Mouse (Mus musculus): ENCODE results near the gene Agap1. TPM values are rescaled to one million over a fixed set of nuclear protein-coding genes. Genes with fewer than 3 reads are reported as not detected.

Agap1 gene
- polyA plus RNA-seq, 1 experiment from 2014 or later = 47.7 TPM

DNA sequence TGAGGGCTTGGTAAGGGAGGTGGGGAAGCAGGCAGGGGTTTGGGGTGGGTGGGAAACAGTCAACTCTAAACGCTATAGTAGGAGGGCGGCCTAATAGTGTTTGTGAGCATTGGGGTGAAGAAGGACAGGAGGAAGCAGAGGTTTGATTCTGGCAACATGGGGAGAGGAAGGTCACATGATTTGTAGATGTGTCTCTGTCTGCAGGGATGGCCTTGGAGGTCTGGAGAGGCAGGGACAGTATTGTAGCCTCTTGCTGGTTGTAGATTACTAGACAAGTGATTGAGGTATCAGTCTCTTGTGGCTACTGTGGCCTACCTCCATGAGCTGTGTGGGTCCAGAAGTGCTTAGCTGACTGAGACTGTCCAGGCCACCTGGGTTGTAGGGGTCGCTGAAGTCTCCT, 13.5 kb downstream of the Agap1 start:
- H3K4me3 ChIP-seq (ENCODE audit: low read depth, low read length) = no peak overlapping the region
- H3K4me1 ChIP-seq (ENCODE audit: control insufficient read depth, insufficient read depth, low read length) = peaks cover 35% of the 10 kb centered on the region
- H3K9ac ChIP-seq (ENCODE audit: low read depth, low read length) = no peak overlapping the region
- WGBS = 75% methylated on average over 3 of the region's 3 CpGs
- H3K4me2 ChIP-seq (ENCODE audit: low read length) = no peak overlapping the region
- H3K36me3 ChIP-seq (ENCODE audit: control insufficient read depth, insufficient read depth, low read length) = no peaks in the 10 kb centered on the region
- no peaks in the 10 kb centered on the region for H3K9me3 ChIP-seq (replicated peaks; ENCODE audit: control insufficient read depth, low read length, poor library complexity, severe bottlenecking)
- no peak for ATAC-seq
- H3K27ac ChIP-seq (ENCODE audit: low read length) = no peak overlapping the region
- H3K27me3 ChIP-seq (ENCODE audit: control insufficient read depth, insufficient read depth, low read depth, low read length) = no peaks in the 10 kb centered on the region; the same call in 1 of the 2 replicates

DNA sequence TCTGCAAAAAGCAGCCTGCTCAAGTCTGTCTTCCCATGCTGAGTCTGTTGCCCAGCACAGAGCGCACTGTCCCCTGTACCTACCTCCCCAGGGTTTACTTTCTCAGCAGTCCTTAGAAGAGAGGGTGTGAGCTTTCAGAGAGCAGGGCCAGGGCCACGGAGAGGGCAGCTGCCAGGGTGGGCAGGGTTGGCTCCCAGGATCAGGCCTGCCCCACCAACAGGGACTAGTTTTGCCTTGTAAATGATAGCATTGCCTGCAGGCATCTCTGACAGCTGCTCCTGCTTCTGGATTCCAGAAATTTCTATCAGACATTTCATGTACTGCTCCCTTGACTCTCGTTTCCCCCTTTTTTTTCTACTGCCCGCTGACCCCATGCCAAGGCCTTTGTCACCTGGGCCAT, 16.8 kb downstream of the Agap1 start:
- Histone ChIP-seq H3K4me3 (ENCODE audit: low read depth, low read length) (no peak overlapping the region), H3K4me2 (ENCODE audit: low read length) (no peak overlapping the region), H3K36me3 (ENCODE audit: control insufficient read depth, insufficient read depth, low read length) (no peaks in the 10 kb centered on the region), H3K4me1 (ENCODE audit: control insufficient read depth, insufficient read depth, low read length) (peaks cover 20% of the 10 kb centered on the region), H3K9ac (ENCODE audit: low read depth, low read length) (no peak overlapping the region), H3K9me3 (replicated peaks; ENCODE audit: control insufficient read depth, low read length, poor library complexity, severe bottlenecking) (no peaks in the 10 kb centered on the region), H3K27ac (ENCODE audit: low read length) (no peak overlapping the region), H3K27me3 (ENCODE audit: control insufficient read depth, insufficient read depth, low read depth, low read length) (no peaks in the 10 kb centered on the region; the same call in 1 of the 2 replicates)
- no peak for ATAC-seq
- WGBS = 72% methylated on average over 4 of the region's 4 CpGs

DNA sequence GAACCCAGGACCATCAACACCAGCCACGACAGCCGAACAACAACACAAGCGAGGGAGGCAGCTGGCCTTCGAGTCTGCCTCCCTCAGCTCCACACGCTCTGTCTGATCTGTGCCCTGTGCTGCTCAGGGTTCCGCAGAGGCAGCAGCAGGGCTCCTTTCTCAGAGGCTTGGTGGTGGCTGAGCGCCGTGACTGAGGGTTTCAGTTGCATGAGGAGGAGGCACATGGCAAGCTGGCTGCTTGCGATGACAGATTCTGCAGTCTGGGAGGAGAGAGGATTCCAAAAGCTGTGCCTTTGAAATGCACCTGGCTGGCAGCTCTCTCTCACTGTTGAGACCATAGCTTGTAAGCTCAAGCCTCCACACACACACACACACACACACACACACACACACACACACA, 17.3 kb downstream of the Agap1 start:
- 61% methylated on average over 9 of the region's 9 CpGs for WGBS
- Histone ChIP-seq H3K4me3 (ENCODE audit: low read depth, low read length) (no peak overlapping the region), H3K4me1 (ENCODE audit: control insufficient read depth, insufficient read depth, low read length) (peaks cover 20% of the 10 kb centered on the region), H3K9me3 (replicated peaks; ENCODE audit: control insufficient read depth, low read length, poor library complexity, severe bottlenecking) (no peaks in the 10 kb centered on the region), H3K27me3 (ENCODE audit: control insufficient read depth, insufficient read depth, low read depth, low read length) (no peaks in the 10 kb centered on the region; the same call in 1 of the 2 replicates), H3K4me2 (ENCODE audit: low read length) (no peak overlapping the region), H3K9ac (ENCODE audit: low read depth, low read length) (no peak overlapping the region), H3K27ac (ENCODE audit: low read length) (no peak overlapping the region), H3K36me3 (ENCODE audit: control insufficient read depth, insufficient read depth, low read length) (no peaks in the 10 kb centered on the region)
- no peak for ATAC-seq

GRCm38 (mm10) chr1:89473946-89474345, 19.3 kb downstream of the Agap1 start:
- ATAC-seq = no peak

GRCm38 (mm10) chr1:89474853-89475252, 20.2 kb downstream of the Agap1 start:
- no peak for ATAC-seq
- Histone ChIP-seq H3K9me3 (replicated peaks; ENCODE audit: control insufficient read depth, low read length, poor library complexity, severe bottlenecking) (no peaks in the 10 kb centered on the region), H3K27me3 (ENCODE audit: control insufficient read depth, insufficient read depth, low read depth, low read length) (no peaks in the 10 kb centered on the region; the same call in 1 of the 2 replicates), H3K4me1 (ENCODE audit: control insufficient read depth, insufficient read depth, low read length) (peaks cover 12% of the 10 kb centered on the region), H3K9ac (ENCODE audit: low read depth, low read length) (no peak overlapping the region), H3K4me3 (ENCODE audit: low read depth, low read length) (no peak overlapping the region), H3K36me3 (ENCODE audit: control insufficient read depth, insufficient read depth, low read length) (no peaks in the 10 kb centered on the region), H3K4me2 (ENCODE audit: low read length) (no peak overlapping the region), H3K27ac (ENCODE audit: low read length) (no peak overlapping the region)
- 67% methylated on average over 9 of the region's 9 CpGs for WGBS

More at GRCm38 (mm10) chr1:89473946-89474345, 19.3 kb downstream of the Agap1 start:
- Histone ChIP-seq H3K27me3 (ENCODE audit: control insufficient read depth, insufficient read depth, low read depth, low read length) (no peaks in the 10 kb centered on the region; the same call in 1 of the 2 replicates), H3K4me2 (ENCODE audit: low read length) (no peak overlapping the region), H3K9ac (ENCODE audit: low read depth, low read length) (no peak overlapping the region), H3K36me3 (ENCODE audit: control insufficient read depth, insufficient read depth, low read length) (no peaks in the 10 kb centered on the region), H3K4me1 (ENCODE audit: control insufficient read depth, insufficient read depth, low read length) (peaks cover 14% of the 10 kb centered on the region), H3K27ac (ENCODE audit: low read length) (no peak overlapping the region), H3K4me3 (ENCODE audit: low read depth, low read length) (no peak overlapping the region), H3K9me3 (replicated peaks; ENCODE audit: control insufficient read depth, low read length, poor library complexity, severe bottlenecking) (no peaks in the 10 kb centered on the region)
- 86% methylated on average over 5 of the region's 5 CpGs for WGBS

DNA sequence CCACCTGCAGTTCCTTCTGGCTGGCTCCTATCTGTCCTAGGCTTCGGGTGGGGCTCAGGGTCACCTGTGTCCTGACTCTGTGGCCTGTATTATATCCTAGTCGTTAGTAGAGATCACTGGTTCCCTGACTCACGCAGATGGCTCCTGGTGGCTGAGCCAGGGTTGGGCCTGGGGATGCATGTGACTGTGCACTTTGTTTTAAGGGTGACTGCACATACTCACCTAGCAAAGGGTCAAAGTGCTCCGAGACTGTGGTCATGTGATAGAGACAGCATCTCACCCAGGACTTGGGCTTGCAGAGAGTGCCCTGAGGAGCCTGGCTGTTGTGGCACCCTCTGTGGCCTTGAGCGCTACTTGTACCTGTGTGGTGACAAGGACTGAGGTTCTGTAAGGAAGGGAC, 22.4 kb downstream of the Agap1 start:
- ATAC-seq = no peak
- Histone ChIP-seq H3K9ac (ENCODE audit: low read depth, low read length) (no peak overlapping the region), H3K36me3 (ENCODE audit: control insufficient read depth, insufficient read depth, low read length) (no peaks in the 10 kb centered on the region), H3K27ac (ENCODE audit: low read length) (no peak overlapping the region), H3K4me3 (ENCODE audit: low read depth, low read length) (no peak overlapping the region), H3K4me1 (ENCODE audit: control insufficient read depth, insufficient read depth, low read length) (peaks cover 2% of the 10 kb centered on the region; the same call in 1 of the 2 replicates), H3K4me2 (ENCODE audit: low read length) (no peak overlapping the region), H3K27me3 (ENCODE audit: control insufficient read depth, insufficient read depth, low read depth, low read length) (no peaks in the 10 kb centered on the region), H3K9me3 (replicated peaks; ENCODE audit: control insufficient read depth, low read length, poor library complexity, severe bottlenecking) (no peaks in the 10 kb centered on the region)
- 94% methylated on average over 5 of the region's 5 CpGs for WGBS

DNA sequence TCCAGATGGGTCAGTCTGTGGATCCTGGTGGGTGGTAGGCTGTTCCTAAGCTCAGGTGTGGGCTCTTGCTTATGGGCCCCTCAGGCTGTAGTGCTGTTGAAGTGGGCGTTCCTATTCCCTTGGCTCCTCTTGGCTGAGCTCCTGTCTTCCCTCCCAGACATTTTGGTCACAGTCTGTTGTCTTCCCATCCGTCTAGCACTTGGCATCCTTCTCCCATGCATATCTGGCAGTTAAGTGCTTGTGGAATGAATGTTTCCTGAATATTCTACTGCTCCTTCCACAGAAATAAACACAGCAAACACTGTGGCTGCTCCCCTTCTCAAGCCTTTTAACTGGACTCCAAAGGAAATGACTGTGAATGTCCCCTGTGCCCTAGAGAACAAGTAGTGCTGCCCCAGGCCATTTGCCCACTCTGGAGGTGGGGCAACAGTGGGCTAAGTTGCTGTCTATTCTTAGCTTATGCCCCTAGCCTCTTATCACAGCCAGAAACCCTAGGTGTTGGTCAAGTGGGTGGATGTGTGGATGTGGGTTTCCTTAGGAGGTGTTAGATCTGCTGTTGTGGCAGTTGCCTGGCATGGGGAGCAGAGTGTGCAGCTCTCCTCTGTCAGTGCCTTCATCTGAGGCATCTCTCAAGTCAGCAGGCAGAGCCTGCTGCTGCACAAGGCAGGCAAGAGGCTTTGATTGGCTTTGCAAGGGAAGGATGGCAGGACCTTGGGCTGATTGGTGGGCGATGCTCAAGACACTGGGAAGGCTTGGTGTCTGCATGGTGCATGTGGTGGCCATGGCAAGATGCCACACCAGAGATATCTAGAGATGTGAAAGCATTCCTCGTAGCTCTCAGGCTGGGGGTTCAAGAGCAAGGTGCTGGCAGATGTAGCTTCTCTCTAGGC, 24.2 kb downstream of the Agap1 start:
- H3K36me3 ChIP-seq (ENCODE audit: control insufficient read depth, insufficient read depth, low read length) = no peaks in the 10 kb centered on the region
- H3K27ac ChIP-seq (ENCODE audit: low read length) = no peak overlapping the region
- no peaks in the 10 kb centered on the region for H3K9me3 ChIP-seq (replicated peaks; ENCODE audit: control insufficient read depth, low read length, poor library complexity, severe bottlenecking)
- no peak overlapping the region for H3K4me2 ChIP-seq (ENCODE audit: low read length)
- no peak overlapping the region for H3K9ac ChIP-seq (ENCODE audit: low read depth, low read length)
- ATAC-seq = no peak
- H3K4me1 ChIP-seq (ENCODE audit: control insufficient read depth, insufficient read depth, low read length) = peaks cover 6% of the 10 kb centered on the region; the same call in 1 of the 2 replicates
- 90% methylated on average over 4 of the region's 4 CpGs for WGBS
- no peaks in the 10 kb centered on the region for H3K27me3 ChIP-seq (ENCODE audit: control insufficient read depth, insufficient read depth, low read depth, low read length)
- no peak overlapping the region for H3K4me3 ChIP-seq (ENCODE audit: low read depth, low read length)

DNA sequence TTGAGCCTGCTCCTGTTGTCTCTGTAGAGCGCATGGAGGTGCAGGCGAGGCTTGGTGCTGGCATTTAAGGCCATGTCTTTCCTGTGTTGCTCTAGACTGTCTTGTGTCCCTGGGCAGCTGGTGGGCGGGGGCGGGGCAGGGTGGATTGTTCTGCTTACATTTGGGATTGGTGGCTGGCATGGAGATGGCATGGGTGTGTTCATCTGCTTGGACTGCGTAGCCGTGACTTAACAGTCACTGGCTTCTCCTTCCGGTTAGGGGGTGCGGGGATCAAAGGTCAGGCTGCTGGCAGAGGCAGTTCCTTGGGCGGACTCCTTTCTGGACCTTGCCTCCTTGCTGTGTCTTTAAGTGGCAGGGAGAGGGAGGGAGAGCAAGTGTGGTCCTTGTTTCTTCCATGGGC, 26.5 kb downstream of the Agap1 start:
- no peaks in the 10 kb centered on the region for H3K36me3 ChIP-seq (ENCODE audit: control insufficient read depth, insufficient read depth, low read length)
- H3K9ac ChIP-seq (ENCODE audit: low read depth, low read length) = no peak overlapping the region
- no peak for ATAC-seq
- no peak overlapping the region for H3K27ac ChIP-seq (ENCODE audit: low read length)
- no peak overlapping the region for H3K4me3 ChIP-seq (ENCODE audit: low read depth, low read length)
- no peaks in the 10 kb centered on the region for H3K9me3 ChIP-seq (replicated peaks; ENCODE audit: control insufficient read depth, low read length, poor library complexity, severe bottlenecking)
- H3K4me2 ChIP-seq (ENCODE audit: low read length) = no peak overlapping the region
- peaks cover 6% of the 10 kb centered on the region; the same call in 1 of the 2 replicates for H3K4me1 ChIP-seq (ENCODE audit: control insufficient read depth, insufficient read depth, low read length)
- 83% methylated on average over 9 of the region's 9 CpGs for WGBS
- no peaks in the 10 kb centered on the region for H3K27me3 ChIP-seq (ENCODE audit: control insufficient read depth, insufficient read depth, low read depth, low read length)

- WGBS = 73% methylated on average over 5 of the region's 5 CpGs
- H3K27ac ChIP-seq (ENCODE audit: low read length) = no peak overlapping the region
Observed at GRCm38 (mm10) chr1:89482812-89483211, 28.2 kb downstream of the Agap1 start.

More at GRCm38 (mm10) chr1:89482812-89483211, 28.2 kb downstream of the Agap1 start:
- Histone ChIP-seq H3K4me2 (ENCODE audit: low read length) (no peak overlapping the region), H3K27me3 (ENCODE audit: control insufficient read depth, insufficient read depth, low read depth, low read length) (no peaks in the 10 kb centered on the region), H3K9me3 (replicated peaks; ENCODE audit: control insufficient read depth, low read length, poor library complexity, severe bottlenecking) (no peaks in the 10 kb centered on the region), H3K36me3 (ENCODE audit: control insufficient read depth, insufficient read depth, low read length) (no peaks in the 10 kb centered on the region), H3K4me1 (ENCODE audit: control insufficient read depth, insufficient read depth, low read length) (peaks cover 6% of the 10 kb centered on the region; the same call in 1 of the 2 replicates), H3K4me3 (ENCODE audit: low read depth, low read length) (no peak overlapping the region), H3K9ac (ENCODE audit: low read depth, low read length) (no peak overlapping the region)
- no peak for ATAC-seq
